Mouse (Mus musculus) liver, postnatal 0 days (tissue): ENCODE results near the gene Plcb4.

Experiments used
- CTCF ChIP-seq: sonication (generic); IDR thresholded peaks from 2 replicates; pipeline ENCODE4 v1.5.1; 2016; ENCODE audit warnings: antibody characterized with exemption, low read depth
- EP300 ChIP-seq: IDR thresholded peaks from 2 replicates; pipeline ENCODE4 v1.6.1; 2016; ENCODE audit warnings: antibody characterized with exemption, low read depth, mild to moderate bottlenecking

GRCm38 (mm10) chr2:135851964-135852363, 193.2 kb downstream of the Plcb4 start:
- TF ChIP-seq CTCF (no peak), EP300 (no peak)
